Mouse (Mus musculus): ENCODE data around the gene Smpd1. TPM values are rescaled to one million over a fixed set of nuclear protein-coding genes. Genes with fewer than 3 reads are reported as not detected.

Smpd1 gene
- 10 to 100 TPM; 31.7 to 63.8 TPM for polyA plus RNA-seq (2017; shearing (Covaris generic))

DNA sequence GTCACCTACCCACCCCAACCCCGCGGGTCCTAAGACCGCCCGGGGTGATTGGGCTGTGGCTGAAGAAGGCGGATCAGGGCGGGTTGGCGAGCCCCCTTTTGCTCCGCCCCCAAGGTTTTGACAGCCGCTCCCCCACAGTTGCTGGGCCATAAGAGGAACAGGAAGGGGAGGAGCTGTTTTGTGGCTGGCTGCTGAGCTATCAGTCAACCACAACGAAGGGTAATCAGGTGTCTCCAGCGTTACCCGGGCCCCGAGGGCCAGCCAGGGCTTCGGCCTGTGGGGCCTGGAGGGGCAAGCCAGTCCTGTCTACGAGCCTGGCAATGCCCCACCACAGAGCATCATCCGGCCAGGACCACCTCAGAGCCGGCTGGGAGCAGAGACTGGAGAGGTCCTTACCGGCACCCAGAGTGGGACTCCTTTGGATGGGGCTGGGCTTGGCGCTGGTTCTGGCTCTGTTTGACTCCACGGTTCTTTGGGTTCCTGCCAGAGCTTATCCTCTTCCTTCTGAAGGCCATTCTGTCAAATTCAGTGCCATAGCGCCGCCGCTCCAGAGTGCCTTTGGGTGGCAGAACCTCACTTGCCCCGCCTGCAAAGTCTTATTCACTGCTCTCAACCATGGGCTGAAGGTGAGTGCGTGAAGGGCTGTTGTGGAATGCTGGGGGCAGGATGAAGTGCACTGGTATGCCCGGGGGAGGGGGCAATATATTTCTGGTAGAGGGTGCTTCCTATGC, at the start of gene Smpd1:
TSS of gene Smpd1 (plus strand) at position 149 of the 731 bp plus-strand sequence.

GRCm38 (mm10) chr7:105581094-105581703, 27.0 kb downstream of the Smpd1 start, which contains the start of gene Apbb1:
Gene Apbb1 (minus strand): TSS chr7:105581653.

Other genes starting within 250 kb of the Smpd1 start
- under 1 TPM in 1 of 2 experiments, not detected in 1; 0.02 TPM for gene Olfr689, start 243.2 kb upstream of the Smpd1 start, polyA plus RNA-seq (2017; shearing (Covaris generic))
- gene Olfr690, start 220.3 kb upstream of the Smpd1 start, polyA plus RNA-seq (2017; shearing (Covaris generic)), result under 1 TPM in 1 of 2 experiments, not detected in 1; 0.09 TPM
- gene Olfr691, start 212.1 kb upstream of the Smpd1 start, polyA plus RNA-seq (2017; shearing (Covaris generic)), result not detected
- not detected for gene Olfr692, start 186.1 kb upstream of the Smpd1 start, polyA plus RNA-seq (2017; shearing (Covaris generic))
- gene Gm5901, start 179.3 kb upstream of the Smpd1 start, polyA plus RNA-seq (2017; shearing (Covaris generic)), result not detected
- 10 to 100 TPM; 18.2 to 23.4 TPM for gene Fam160a2, start 154.3 kb upstream of the Smpd1 start, polyA plus RNA-seq (2017; shearing (Covaris generic))
- not detected for gene Cnga4, start 149.8 kb upstream of the Smpd1 start, polyA plus RNA-seq (2017; shearing (Covaris generic))
- gene Cckbr, start 128.6 kb upstream of the Smpd1 start, polyA plus RNA-seq (2017; shearing (Covaris generic)), result not detected
- gene Cavin3, start 72.1 kb upstream of the Smpd1 start, polyA plus RNA-seq (2017; shearing (Covaris generic)), result under 1 TPM in 1 of 2 experiments, not detected in 1; 0.31 TPM
- 1 to 10 TPM; 1.8 to 10.0 TPM for gene Apbb1, start 27.3 kb downstream of the Smpd1 start, polyA plus RNA-seq (2017; shearing (Covaris generic))
- under 1 TPM; 0.21 to 0.29 TPM for gene Hpx, start 45.8 kb downstream of the Smpd1 start, polyA plus RNA-seq (2017; shearing (Covaris generic))
- gene Trim3, start 79.2 kb downstream of the Smpd1 start, polyA plus RNA-seq (2017; shearing (Covaris generic)), result 1 to 10 TPM; 6.8 to 8.5 TPM
- 100 to 1,000 TPM; 220 to 263 TPM for gene Timm10b, start 85.7 kb downstream of the Smpd1 start, polyA plus RNA-seq (2017; shearing (Covaris generic))
- gene Arfip2, start 86.1 kb downstream of the Smpd1 start, polyA plus RNA-seq (2017; shearing (Covaris generic)), result 10 to 100 TPM; 19.6 to 26.2 TPM
- 10 to 100 TPM; 10.1 to 13.8 TPM for gene Gm45799, start 86.2 kb downstream of the Smpd1 start, polyA plus RNA-seq (2017; shearing (Covaris generic))
- gene Dnhd1, start 96.5 kb downstream of the Smpd1 start, polyA plus RNA-seq (2017; shearing (Covaris generic)), result 1 to 10 TPM; 1.4 to 1.7 TPM
- 100 to 1,000 TPM; 196 to 202 TPM for gene Ilk, start 182.2 kb downstream of the Smpd1 start, polyA plus RNA-seq (2017; shearing (Covaris generic))
- gene Rrp8, start 183.0 kb downstream of the Smpd1 start, polyA plus RNA-seq (2017; shearing (Covaris generic)), result 10 to 100 TPM; 30.5 to 34.8 TPM
- 100 to 1,000 TPM; 367 to 382 TPM for gene Taf10, start 190.0 kb downstream of the Smpd1 start, polyA plus RNA-seq (2017; shearing (Covaris generic))
- 100 to 1,000 TPM; 102 to 109 TPM for gene Tpp1, start 197.9 kb downstream of the Smpd1 start, polyA plus RNA-seq (2017; shearing (Covaris generic))
- gene Dchs1, start 233.3 kb downstream of the Smpd1 start, polyA plus RNA-seq (2017; shearing (Covaris generic)), result under 1 TPM in 1 of 2 experiments, not detected in 1; 0.14 TPM